Mouse (Mus musculus): ENCODE measurements around the gene Syngr4. TPM values are rescaled to one million over a fixed set of nuclear protein-coding genes. Genes with fewer than 3 reads are reported as not detected.
"Not testable (repeated sequence)": the region's sequence is repeated elsewhere in the genome, so short reads cannot be mapped to it uniquely, and the experiment has no call there.

Syngr4 gene
- 0.46 and 0.79 TPM in 2 replicates for polyA plus RNA-seq (2015; fragmentation: Nextera tagmentation; extraction: Ambion mirVana)

DNA sequence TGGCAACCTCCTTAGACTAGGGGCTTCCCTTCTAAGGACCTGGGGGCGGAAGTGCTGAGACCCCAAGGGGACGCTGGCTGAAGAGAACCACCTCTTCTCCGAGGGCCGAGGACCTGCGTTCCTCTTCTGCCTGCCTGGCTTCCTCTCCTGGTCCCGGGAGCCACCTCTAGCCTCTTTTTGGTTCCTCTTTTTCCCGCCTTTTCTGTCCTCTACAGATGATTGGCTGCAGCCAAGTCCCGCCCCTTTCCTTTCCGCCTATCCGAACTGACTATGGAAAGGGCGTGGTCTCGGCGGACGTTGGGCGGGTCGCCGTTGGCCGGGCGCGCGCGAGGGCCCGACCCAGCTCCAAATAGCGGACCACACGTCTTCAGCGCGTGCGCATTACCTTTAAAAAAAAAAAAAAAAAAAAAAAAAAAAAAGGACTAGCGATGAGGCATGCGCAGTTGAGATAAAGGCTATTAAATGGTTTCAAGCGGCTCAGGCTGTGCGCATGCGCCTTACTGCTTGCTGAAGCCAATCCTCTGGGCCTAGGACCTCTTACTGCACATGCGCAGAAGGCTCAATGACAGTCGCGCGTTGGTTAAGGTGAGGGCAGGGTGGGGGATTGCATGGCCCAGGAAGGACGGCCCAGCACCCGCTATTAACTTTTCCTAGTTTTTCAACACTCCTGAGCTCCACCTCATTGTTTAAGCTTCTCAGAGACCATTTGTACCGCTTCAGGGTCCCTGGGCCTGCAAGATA lies at the start of gene Syngr4, which contains the start of gene Tmem143:
Gene Syngr4 (minus strand): TSS at position 198 of the 741 bp plus-strand sequence.
Gene Tmem143 (plus strand): TSS at position 425 of the 741 bp plus-strand sequence.
- H3K4me1 ChIP-seq (replicated peaks; ENCODE audit: control insufficient read depth, insufficient read depth), result no peaks in the 10 kb centered on the region; the same call in 1 of the 2 replicates
- no peaks in the 10 kb centered on the region for H3K36me3 ChIP-seq (ENCODE audit: control insufficient read depth, insufficient read depth, low read length)
- peak within 1 kb of the TSS; percentile 90 for H3K4me2 ChIP-seq (replicated peaks; ENCODE audit: low read depth)
- peak within 1 kb of the TSS; percentile 50 for H3K4me3 ChIP-seq (ENCODE audit: low read depth, low read length)
- ATAC-seq (ENCODE audit: low FRiP score, low TSS enrichment), result peak; percentile 92
- peak; percentile 96 for DNase-seq (ENCODE audit: low spot score)
- no peaks in the 10 kb centered on the region for H3K27me3 ChIP-seq (ENCODE audit: control insufficient read depth, insufficient read depth, low read length)
- H3K27ac ChIP-seq (replicated peaks), result peak within 1 kb of the TSS; percentile 83
- WGBS, result under 1% methylated on average over 39 of the region's 40 CpGs
- TF ChIP-seq CTCF (IDR thresholded peaks at IDR 0.05; ENCODE audit: low read depth), result no peak
- no peak for TF ChIP-seq EP300 (optimal IDR thresholded peaks at IDR 0.05)
- no peaks in the 10 kb centered on the region for H3K9me3 ChIP-seq (ENCODE audit: control insufficient read depth, low read length)
- peak within 1 kb of the TSS; percentile 73 for H3K9ac ChIP-seq (ENCODE audit: low read length)

GRCm38 (mm10) chr7:45943280-45943679 lies 46.8 kb upstream of the Syngr4 start:
- not testable (repeated sequence) for H3K4me3 ChIP-seq (ENCODE audit: low read depth, low read length); H3K27ac ChIP-seq (replicated peaks)
- 78% methylated on average over 1 of the region's 1 CpGs for WGBS

DNA sequence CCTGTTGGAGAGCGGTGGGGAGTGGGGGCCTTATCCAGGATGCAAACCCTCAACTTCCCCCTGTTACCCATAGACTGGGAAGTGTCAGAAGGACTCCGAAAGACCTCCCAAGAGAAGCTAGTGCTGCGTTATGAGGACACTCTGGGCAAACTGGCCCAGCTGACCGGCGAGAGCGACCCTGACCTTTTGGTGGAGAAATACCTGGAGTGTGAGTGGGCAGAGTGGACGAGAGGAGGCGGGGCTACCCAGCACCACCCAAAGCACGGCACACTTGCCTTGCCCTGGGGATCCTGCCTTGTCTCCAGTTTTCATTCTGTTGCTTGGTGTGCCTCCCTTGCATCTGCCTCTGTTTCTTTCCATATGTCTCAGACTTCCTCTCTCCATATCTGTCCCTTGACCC lies 45.5 kb upstream of the Syngr4 start:
- DNase-seq (ENCODE audit: low spot score) (no peak), ATAC-seq (ENCODE audit: low FRiP score, low TSS enrichment) (no peak)
- Histone ChIP-seq H3K27me3 (ENCODE audit: control insufficient read depth, insufficient read depth, low read length) (no peaks in the 10 kb centered on the region), H3K9me3 (ENCODE audit: control insufficient read depth, low read length) (no peaks in the 10 kb centered on the region), H3K4me2 (replicated peaks; ENCODE audit: low read depth) (no peak overlapping the region), H3K36me3 (ENCODE audit: control insufficient read depth, insufficient read depth, low read length) (no peaks in the 10 kb centered on the region), H3K9ac (ENCODE audit: low read length) (no peak overlapping the region), H3K4me3 (ENCODE audit: low read depth, low read length) (no peak overlapping the region), H3K27ac (replicated peaks) (no peak overlapping the region), H3K4me1 (replicated peaks; ENCODE audit: control insufficient read depth, insufficient read depth) (no peaks in the 10 kb centered on the region)
- 81% methylated on average over 9 of the region's 9 CpGs for WGBS
- TF ChIP-seq EP300 (optimal IDR thresholded peaks at IDR 0.05) (no peak), CTCF (IDR thresholded peaks at IDR 0.05; ENCODE audit: low read depth) (no peak)

More at GRCm38 (mm10) chr7:45943280-45943679, 46.8 kb upstream of the Syngr4 start:
- H3K4me2 ChIP-seq (replicated peaks; ENCODE audit: low read depth); H3K4me1 ChIP-seq (replicated peaks; ENCODE audit: control insufficient read depth, insufficient read depth); DNase-seq (ENCODE audit: low spot score); H3K27me3 ChIP-seq (ENCODE audit: control insufficient read depth, insufficient read depth, low read length); H3K9ac ChIP-seq (ENCODE audit: low read length); ATAC-seq (ENCODE audit: low FRiP score, low TSS enrichment); H3K36me3 ChIP-seq (ENCODE audit: control insufficient read depth, insufficient read depth, low read length); H3K9me3 ChIP-seq (ENCODE audit: control insufficient read depth, low read length): not testable (repeated sequence)
- peak; percentile 65 for TF ChIP-seq CTCF (IDR thresholded peaks at IDR 0.05; ENCODE audit: low read depth)

DNA sequence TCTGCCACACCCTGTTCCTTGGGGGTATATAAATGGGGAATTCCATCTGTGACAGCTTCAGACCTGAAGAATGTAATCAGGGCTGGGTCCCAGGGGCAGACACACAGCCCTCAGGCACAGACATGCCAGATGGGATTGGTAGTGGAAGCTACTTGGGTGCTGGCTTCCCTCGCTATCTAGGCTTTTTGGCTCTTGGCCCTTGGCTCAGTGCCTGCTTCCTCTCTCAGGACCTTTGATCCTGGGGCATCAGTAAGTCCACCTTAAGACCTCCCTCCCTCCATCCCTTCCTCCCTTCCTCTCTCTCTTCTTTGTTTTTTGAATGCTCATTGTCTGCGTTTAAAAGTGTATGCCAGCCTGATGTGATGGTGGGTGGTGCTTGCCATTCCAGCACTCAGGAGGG lies 43.3 kb upstream of the Syngr4 start:
- Histone ChIP-seq H3K9ac (ENCODE audit: low read length) (no peak overlapping the region), H3K4me1 (replicated peaks; ENCODE audit: control insufficient read depth, insufficient read depth) (no peaks in the 10 kb centered on the region), H3K4me2 (replicated peaks; ENCODE audit: low read depth) (no peak overlapping the region), H3K9me3 (ENCODE audit: control insufficient read depth, low read length) (no peaks in the 10 kb centered on the region), H3K27ac (replicated peaks) (no peak overlapping the region), H3K4me3 (ENCODE audit: low read depth, low read length) (no peak overlapping the region), H3K36me3 (ENCODE audit: control insufficient read depth, insufficient read depth, low read length) (no peaks in the 10 kb centered on the region), H3K27me3 (ENCODE audit: control insufficient read depth, insufficient read depth, low read length) (no peaks in the 10 kb centered on the region)
- DNase-seq (ENCODE audit: low spot score), result no peak
- ATAC-seq (ENCODE audit: low FRiP score, low TSS enrichment), result no peak
- WGBS, result 30% methylated on average over 2 of the region's 2 CpGs
- TF ChIP-seq EP300 (optimal IDR thresholded peaks at IDR 0.05) (no peak), CTCF (IDR thresholded peaks at IDR 0.05; ENCODE audit: low read depth) (no peak)

DNA sequence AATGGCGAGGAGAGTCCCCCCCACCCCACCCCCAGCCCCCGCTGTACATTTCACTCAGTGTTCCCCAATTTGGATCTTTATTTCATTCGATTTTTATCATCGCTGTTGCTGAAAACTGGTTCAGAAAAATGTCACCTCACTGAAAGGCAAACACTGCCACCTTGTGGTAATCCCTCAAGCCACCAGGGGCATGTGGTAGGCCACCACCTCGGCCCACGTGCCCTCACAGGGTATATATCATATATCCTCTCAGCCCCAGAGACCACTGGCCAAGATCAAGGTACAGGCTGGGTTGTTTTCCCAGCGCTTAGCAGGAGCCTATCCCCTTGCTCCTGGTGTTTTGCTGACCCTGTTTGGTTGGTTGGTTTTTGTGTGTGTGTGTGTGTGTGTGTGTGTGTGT lies 38.6 kb upstream of the Syngr4 start:
- TF ChIP-seq CTCF (IDR thresholded peaks at IDR 0.05; ENCODE audit: low read depth), result peak; percentile 87
- no peak for TF ChIP-seq EP300 (optimal IDR thresholded peaks at IDR 0.05)
- H3K9ac ChIP-seq (ENCODE audit: low read length), result no peak overlapping the region
- ATAC-seq (ENCODE audit: low FRiP score, low TSS enrichment) (peak; percentile 61), DNase-seq (ENCODE audit: low spot score) (peak; percentile 74)
- H3K9me3 ChIP-seq (ENCODE audit: control insufficient read depth, low read length), result no peaks in the 10 kb centered on the region
- 16% methylated on average over 7 of the region's 7 CpGs for WGBS
- no peaks in the 10 kb centered on the region for H3K4me1 ChIP-seq (replicated peaks; ENCODE audit: control insufficient read depth, insufficient read depth)
- H3K4me2 ChIP-seq (replicated peaks; ENCODE audit: low read depth), result no peak overlapping the region
- no peaks in the 10 kb centered on the region for H3K36me3 ChIP-seq (ENCODE audit: control insufficient read depth, insufficient read depth, low read length)
- H3K27me3 ChIP-seq (ENCODE audit: control insufficient read depth, insufficient read depth, low read length), result no peaks in the 10 kb centered on the region
- H3K4me3 ChIP-seq (ENCODE audit: low read depth, low read length), result no peak overlapping the region
- no peak overlapping the region for H3K27ac ChIP-seq (replicated peaks)

DNA sequence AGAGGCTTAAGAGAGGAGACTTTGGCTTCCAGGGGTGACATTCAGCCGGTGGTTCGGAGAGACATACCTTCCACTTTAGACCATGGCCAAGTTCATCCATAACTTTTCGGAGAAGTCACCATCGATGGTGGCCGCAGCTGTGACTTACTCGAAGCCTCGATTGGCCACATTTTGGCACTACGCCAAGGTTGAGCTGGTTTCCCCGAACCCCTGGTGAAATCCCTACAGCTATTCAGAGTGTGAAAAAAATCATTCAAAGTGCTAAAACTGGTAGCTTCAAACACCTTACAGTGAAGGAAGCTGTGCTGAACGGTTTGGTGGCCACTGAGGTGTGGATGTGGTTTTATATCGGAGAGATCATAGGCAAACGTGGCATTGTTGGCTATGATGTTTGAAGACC lies 37.3 kb upstream of the Syngr4 start:
- not testable (repeated sequence) for H3K9ac ChIP-seq (ENCODE audit: low read length); H3K36me3 ChIP-seq (ENCODE audit: control insufficient read depth, insufficient read depth, low read length); DNase-seq (ENCODE audit: low spot score); H3K4me2 ChIP-seq (replicated peaks; ENCODE audit: low read depth); H3K4me1 ChIP-seq (replicated peaks; ENCODE audit: control insufficient read depth, insufficient read depth); ATAC-seq (ENCODE audit: low FRiP score, low TSS enrichment); H3K27me3 ChIP-seq (ENCODE audit: control insufficient read depth, insufficient read depth, low read length); H3K4me3 ChIP-seq (ENCODE audit: low read depth, low read length); H3K9me3 ChIP-seq (ENCODE audit: control insufficient read depth, low read length); H3K27ac ChIP-seq (replicated peaks)
- WGBS, result 89% methylated on average over 12 of the region's 12 CpGs
